Mouse (Mus musculus): ENCODE measurements at regions not wholly inside any gene's neighbourhood (a gene's known extent, or its start where the extent isn't known, plus 50 kb on each side); places are given as distances from the start of the nearest gene placed in this dataset.
A peak's percentile ranks its signal among the peaks of the same experiment; 100 is the strongest.

- DNase-seq = no peak
Measured at GRCm38 (mm10) chr4:62809048-62809447, 156.3 kb upstream of the Zfp618 start.

- no peak for DNase-seq
Measured at GRCm38 (mm10) chr4:62819889-62820288, 145.5 kb upstream of the Zfp618 start.

- DNase-seq = no peak
Measured at GRCm38 (mm10) chr4:62821288-62821687, 144.1 kb upstream of the Zfp618 start.

- peak; percentile 75 for DNase-seq
Measured at GRCm38 (mm10) chr4:62822568-62822967, 142.8 kb upstream of the Zfp618 start.

GRCm38 (mm10) chr4:62823082-62823481 lies 142.3 kb upstream of the Zfp618 start:
- DNase-seq = no peak

- no peak for DNase-seq
Measured at GRCm38 (mm10) chr4:62823555-62824250, 141.7 kb upstream of the Zfp618 start.

DNA sequence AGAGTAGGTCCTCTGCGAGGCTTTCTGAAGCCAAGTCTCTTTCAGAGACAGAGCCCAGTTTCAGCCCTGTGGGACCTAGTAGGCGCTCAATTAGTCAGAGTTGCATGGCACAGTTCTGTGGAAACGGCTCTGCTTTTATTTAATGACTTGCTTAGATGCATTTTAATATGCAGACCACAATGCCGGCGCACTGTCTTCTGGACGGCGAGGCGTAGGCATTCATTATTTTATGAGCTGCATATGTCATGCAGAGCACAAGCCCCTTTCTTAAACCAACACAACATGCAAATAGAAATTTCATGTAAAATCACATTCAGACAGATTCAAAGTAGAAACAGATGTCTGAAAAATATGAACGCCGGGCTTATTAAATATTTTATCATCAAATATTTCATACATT lies 140.8 kb upstream of the Zfp618 start:
- DNase-seq = no peak

DNA sequence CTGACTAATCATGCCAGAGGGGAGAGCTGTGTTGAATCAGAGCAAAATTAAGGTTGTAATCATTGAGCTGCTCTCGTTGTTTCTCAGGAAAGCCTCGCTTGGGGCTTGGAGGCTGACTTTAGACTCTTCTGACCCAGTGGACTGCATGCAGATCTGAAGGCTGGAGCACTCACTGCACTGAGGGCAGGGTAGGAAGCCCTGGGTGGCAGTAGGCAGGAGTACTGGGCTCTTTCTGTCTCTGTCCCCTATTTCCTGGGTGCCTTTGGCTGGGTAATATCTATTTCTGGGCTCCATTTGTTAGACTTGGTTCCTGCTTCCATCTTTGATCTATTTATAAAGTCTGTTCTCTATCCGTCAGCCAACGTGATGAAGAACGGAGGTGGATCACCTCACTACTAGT lies 140.1 kb upstream of the Zfp618 start:
- DNase-seq = no peak

- no peak for DNase-seq
Measured at GRCm38 (mm10) chr4:62828963-62829362, 136.4 kb upstream of the Zfp618 start.

- peak; percentile 19 for DNase-seq
Measured at GRCm38 (mm10) chr4:62833944-62834343, 131.4 kb upstream of the Zfp618 start.

DNA sequence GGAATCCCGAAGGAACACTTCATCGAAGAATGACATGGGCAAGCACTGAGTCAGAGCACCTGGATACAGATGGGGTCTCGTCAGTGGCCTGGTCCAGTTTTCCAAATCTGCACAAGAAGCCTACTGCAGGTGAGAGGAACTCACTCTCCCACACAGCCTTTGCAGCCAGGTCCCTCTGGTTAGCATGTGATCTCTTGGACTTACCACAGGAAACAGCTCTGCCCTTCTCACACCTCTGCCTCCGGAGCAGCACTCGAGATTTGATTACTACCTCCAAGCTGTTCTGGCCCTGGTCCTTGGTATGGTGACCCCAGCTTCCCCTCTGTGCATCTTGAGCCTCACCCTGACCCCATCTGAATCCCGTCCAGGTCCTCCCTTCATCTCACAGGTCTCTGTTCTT lies 128.5 kb upstream of the Zfp618 start:
- no peak for DNase-seq

- no peak for DNase-seq
Measured at GRCm38 (mm10) chr4:62850526-62850925, 114.8 kb upstream of the Zfp618 start.

- no peak for DNase-seq
Measured at GRCm38 (mm10) chr4:62853335-62853734, 112.0 kb upstream of the Zfp618 start.

- DNase-seq = no peak
Measured at GRCm38 (mm10) chr4:62856406-62856805, 109.0 kb upstream of the Zfp618 start.

DNA sequence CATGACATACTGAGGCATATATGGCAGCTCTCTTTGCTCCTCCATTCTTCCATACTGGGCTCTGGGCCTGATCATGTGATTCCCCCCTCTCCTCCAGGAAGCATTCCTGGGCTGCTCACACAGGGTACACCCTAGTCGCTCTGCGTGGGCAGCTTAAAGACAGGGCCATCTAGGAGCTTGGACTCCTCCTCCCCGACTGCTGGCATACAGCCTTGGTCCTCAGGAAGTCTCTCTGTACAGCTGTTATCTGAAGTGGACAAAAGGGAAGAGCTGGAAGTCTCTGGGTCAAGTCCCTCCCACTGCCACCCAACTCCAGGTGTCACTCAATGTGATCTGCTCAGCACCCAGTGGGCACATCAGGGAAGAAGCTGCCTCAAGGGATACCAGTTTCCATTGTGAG lies 102.6 kb upstream of the Zfp618 start:
- no peak for DNase-seq

DNA sequence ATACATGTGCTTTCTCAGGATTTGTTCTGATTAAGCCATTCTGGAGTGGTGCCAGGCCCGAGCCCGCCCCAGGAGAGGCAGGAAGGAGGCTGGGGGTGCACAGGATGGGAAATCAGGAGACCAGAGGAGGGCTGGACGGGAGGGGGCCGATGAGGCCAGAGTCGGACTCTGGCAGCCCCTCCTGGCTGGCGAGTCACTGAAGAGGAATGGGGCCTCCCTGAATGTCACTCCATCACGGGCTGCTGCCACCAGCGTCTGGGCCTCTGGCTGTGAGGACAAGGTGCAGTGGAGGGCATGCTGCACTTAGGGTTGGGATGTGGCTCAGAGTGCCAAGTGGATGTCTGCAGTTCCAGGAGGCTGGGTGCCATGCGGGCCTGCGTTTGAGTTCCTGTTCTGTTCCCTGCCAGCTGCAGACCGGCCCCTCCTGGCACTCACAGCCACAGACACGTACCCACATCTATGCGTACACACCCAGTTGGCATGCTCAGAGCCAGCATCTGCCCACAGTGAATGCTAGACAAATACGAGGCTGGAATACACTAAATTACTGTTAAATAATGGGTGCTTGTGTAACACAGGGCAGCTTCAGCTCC lies 94.9 kb upstream of the Zfp618 start:
- DNase-seq = peak; percentile 9

GRCm38 (mm10) chr4:62872562-62872961 lies 92.8 kb upstream of the Zfp618 start:
- no peak for DNase-seq

- DNase-seq = no peak
Measured at GRCm38 (mm10) chr4:62873986-62874385, 91.4 kb upstream of the Zfp618 start.

- DNase-seq = no peak
Measured at GRCm38 (mm10) chr4:62878063-62878462, 87.3 kb upstream of the Zfp618 start.

DNA sequence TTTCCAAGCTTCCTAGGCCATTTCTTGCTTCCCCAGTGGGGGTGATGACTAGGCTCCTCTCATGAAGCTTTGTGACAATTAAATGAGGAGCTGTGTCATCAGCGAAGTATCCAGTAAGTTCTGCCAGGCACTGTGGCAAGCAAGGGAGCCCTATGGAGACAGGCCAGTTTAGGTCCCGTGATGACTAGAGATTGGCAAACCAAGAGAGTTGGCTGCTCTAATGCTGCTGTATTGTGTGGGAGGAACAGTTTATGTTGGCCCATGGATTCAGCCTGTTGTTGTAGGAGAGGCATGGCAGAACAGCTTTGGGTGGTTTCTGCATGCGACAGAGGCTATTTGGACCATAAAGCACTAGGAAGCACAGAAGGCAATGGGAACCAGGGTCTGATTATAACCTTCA lies 86.4 kb upstream of the Zfp618 start:
- DNase-seq = peak; percentile 54

DNA sequence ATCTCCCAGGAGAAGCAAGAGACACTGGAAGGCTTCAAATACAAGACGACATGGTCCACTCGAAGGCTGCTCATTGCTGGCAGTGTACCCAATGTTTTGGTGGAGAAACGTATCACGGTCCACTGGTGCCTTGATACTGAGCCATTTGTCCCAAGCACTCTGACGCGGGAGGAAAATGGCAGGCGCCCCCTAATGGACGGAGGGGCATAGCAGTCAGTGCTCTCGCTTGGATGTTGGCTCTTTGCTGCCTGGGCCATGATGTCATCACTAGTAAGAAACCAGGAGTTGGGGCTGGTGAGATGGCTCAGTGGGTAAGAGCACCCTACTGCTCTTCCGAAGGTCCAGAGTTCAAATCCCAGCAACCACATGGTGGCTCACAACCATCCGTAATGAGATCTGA lies 83.5 kb upstream of the Zfp618 start:
- no peak for DNase-seq

DNA sequence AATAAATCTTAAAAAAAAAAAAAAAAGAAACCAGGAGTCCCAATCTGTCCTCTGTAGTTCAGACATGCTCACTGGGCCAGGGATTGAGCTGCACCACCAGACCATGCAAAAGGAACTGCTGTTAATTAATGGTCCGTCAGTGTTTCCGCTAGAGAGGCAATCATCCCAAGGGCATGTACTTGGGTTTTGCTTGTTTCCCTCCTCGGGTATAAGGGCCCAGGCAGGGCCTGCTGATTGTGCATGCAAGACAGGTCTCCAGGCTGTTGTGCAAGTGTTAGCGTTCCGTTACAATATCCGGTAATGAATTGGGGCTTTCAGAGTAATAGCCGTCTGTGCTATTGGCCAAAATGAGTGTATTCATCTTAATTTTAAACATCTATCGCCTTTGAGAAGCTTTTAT lies 83.1 kb upstream of the Zfp618 start:
- no peak for DNase-seq

DNA sequence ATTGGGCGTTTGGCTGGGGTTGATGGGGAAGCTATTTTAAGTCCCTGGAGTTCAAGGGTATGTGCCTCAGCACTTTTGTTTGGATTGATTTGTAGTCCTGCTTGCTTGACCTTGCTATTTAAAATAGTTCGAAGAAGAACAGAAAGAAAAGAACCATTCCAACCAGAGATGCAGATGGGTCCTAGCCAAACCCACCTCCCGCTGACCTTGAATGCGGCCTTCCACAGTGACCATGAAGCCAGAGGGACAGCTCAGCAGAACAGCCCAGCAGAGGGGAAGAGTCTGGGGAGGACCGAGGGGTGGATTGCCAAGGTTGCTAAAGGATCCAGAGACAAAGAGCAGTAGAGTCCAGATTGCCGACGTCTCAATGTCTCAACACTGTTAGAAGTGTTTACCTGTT lies 76.6 kb upstream of the Zfp618 start:
- DNase-seq = no peak

DNA sequence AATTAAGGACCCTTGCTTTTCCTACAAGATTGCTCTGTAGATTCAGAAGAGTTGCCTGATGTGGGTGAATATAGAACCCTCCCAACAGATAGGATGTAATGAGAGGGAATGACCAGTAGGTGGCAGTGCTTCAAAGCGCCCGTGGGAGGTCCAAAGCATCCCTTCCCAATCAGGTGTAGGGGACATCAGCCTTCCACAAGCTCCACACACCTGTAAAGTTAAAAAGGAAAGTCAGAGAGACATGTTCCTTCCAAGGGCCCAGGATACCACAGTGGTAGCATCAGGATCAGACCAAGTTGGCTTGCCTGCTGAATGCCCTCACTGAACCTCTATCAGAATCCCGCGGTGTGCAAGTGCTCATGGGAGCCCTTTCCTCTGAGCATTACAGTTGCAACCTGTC lies 75.7 kb upstream of the Zfp618 start:
- peak; percentile 52 for DNase-seq
